Mouse (Mus musculus): ENCODE data around the gene Stx4a.

- no peak for TF ChIP-seq CTCF (IDR thresholded peaks at IDR 0.05; ENCODE audit: borderline replicate concordance, extremely low read depth, insufficient read depth, insufficient read length)
- no peak for TF ChIP-seq POLR2A (IDR thresholded peaks at IDR 0.05; ENCODE audit: borderline replicate concordance, extremely low read depth, insufficient read depth, insufficient read length, poor library complexity, severe bottlenecking)
These were observed 18.1 kb downstream of the Stx4a start for GRCm38 (mm10) chr7:127842001-127842718.

All from brain, embryonic 14.5 days (tissue).